Mouse (Mus musculus): ENCODE results near the gene Tm9sf4. TPM values are rescaled to one million over a fixed set of nuclear protein-coding genes. Genes with fewer than 3 reads are reported as not detected.

Tm9sf4 gene
- total RNA-seq, 2 experiments from 2014 or later, result 116 TPM

GRCm38 (mm10) chr2:153239860-153240480, 78.9 kb downstream of the Tm9sf4 start:
- peak in 1 of 2 experiments; percentile 10 for DNase-seq (ENCODE audit: low spot score in 2 of 2)
- intact Hi-C loops (cut with DNase I), result loop anchor here (2.0 to 5.0 kb wide), 2 partner anchors 78 to 107 kb away; partner anchors contain the start of gene Tm9sf4

GRCm38 (mm10) chr2:153240701-153241235, 79.7 kb downstream of the Tm9sf4 start:
- intact Hi-C loops (cut with DNase I), result loop anchor here (2.0 to 5.0 kb wide), 2 partner anchors 78 to 106 kb away; partner anchors contain the start of gene Tm9sf4

GRCm38 (mm10) chr2:153241250-153242014, 80.3 kb downstream of the Tm9sf4 start, which contains the start of the genes Plagl2 and Pofut1:
Plagl2 (minus strand) TSS chr2:153241426.
Pofut1 (plus strand) TSS chr2:153241533.
- intact Hi-C loops (cut with DNase I), result loop anchor here (2.0 to 5.0 kb wide), 2 partner anchors 79 to 105 kb away; partner anchors contain the start of gene Tm9sf4
- DNase-seq (ENCODE audit: low spot score in 2 of 2), result peak; percentile 89 to 91

More at GRCm38 (mm10) chr2:153240701-153241235, 79.7 kb downstream of the Tm9sf4 start:
- peak in 1 of 2 experiments; percentile 16 for DNase-seq (ENCODE audit: low spot score in 2 of 2)

GRCm38 (mm10) chr2:153242156-153242555, 81.1 kb downstream of the Tm9sf4 start:
- intact Hi-C loops (cut with DNase I), result loop anchor here (5.0 kb wide), 1 partner anchor 80 kb away; the partner anchor contains the start of gene Tm9sf4
- DNase-seq (ENCODE audit: low spot score in 2 of 2), result no peak

- no peak for DNase-seq (ENCODE audit: low spot score in 2 of 2)
- intact Hi-C loops (cut with DNase I), result no loop called here
These were observed 88.6 kb downstream of the Tm9sf4 start for GRCm38 (mm10) chr2:153249751-153250150.

GRCm38 (mm10) chr2:153256604-153257003, 95.5 kb downstream of the Tm9sf4 start:
- intact Hi-C loops (cut with DNase I), result no loop called here

GRCm38 (mm10) chr2:153259030-153259863, 98.1 kb downstream of the Tm9sf4 start:
- intact Hi-C loops (cut with DNase I), result no loop called here
- DNase-seq (ENCODE audit: low spot score in 2 of 2), result no peak

More at GRCm38 (mm10) chr2:153256604-153257003, 95.5 kb downstream of the Tm9sf4 start:
- DNase-seq (ENCODE audit: low spot score in 2 of 2), result no peak

Other genes with a start within 250 kb of the Tm9sf4 start
- gene Mylk2, start 250.0 kb upstream of the Tm9sf4 start, total RNA-seq (2021), result not detected
- 1 to 10 TPM; 1.0 TPM for gene Foxs1, start 228.1 kb upstream of the Tm9sf4 start, total RNA-seq (2021)
- 10 to 100 TPM; 17.8 to 23.4 TPM for gene Dusp15, start 209.6 kb upstream of the Tm9sf4 start, total RNA-seq (2021)
- 1 to 10 TPM; 1.7 to 2.6 TPM for gene Ttll9, start 198.8 kb upstream of the Tm9sf4 start, total RNA-seq (2021)
- gene Pdrg1, start 145.9 kb upstream of the Tm9sf4 start, total RNA-seq (2021), result 10 to 100 TPM; 50.7 to 51.4 TPM
- gene Xkr7, start 129.5 kb upstream of the Tm9sf4 start, total RNA-seq (2021), result 1 to 10 TPM; 4.3 to 5.7 TPM
- 1 to 10 TPM; 4.9 to 5.5 TPM for gene Ccm2l, start 95.3 kb upstream of the Tm9sf4 start, total RNA-seq (2021)
- gene Hck, start 52.8 kb upstream of the Tm9sf4 start, total RNA-seq (2021), result 1 to 10 TPM; 2.1 to 2.5 TPM
- 10 to 100 TPM; 27.9 to 29.3 TPM for gene Tspyl3, start 64.1 kb downstream of the Tm9sf4 start, total RNA-seq (2021)
- gene Plagl2, start 80.1 kb downstream of the Tm9sf4 start, total RNA-seq (2021), result 1 to 10 TPM; 5.3 to 5.7 TPM
- 10 to 100 TPM; 13.6 to 15.3 TPM for gene Pofut1, start 80.2 kb downstream of the Tm9sf4 start, total RNA-seq (2021)
- 10 to 100 TPM; 59.3 to 60.2 TPM for gene Kif3b, start 130.1 kb downstream of the Tm9sf4 start, total RNA-seq (2021)
- gene Asxl1, start 184.5 kb downstream of the Tm9sf4 start, total RNA-seq (2021), result 10 to 100 TPM; 33.9 to 36.3 TPM

All from left cerebral cortex, postnatal 25 days (tissue).